Mouse (Mus musculus) MEL-GATA-1-ER (cell line): ENCODE measurements at regions not wholly inside any gene's neighbourhood (a gene's known extent, or its start where the extent isn't known, plus 50 kb on each side); places are given as distances from the start of the nearest gene placed in this dataset.

Experiments used
- DNase-seq: peaks from one replicate; pipeline ENCODE4 v3.0.0-alpha.2; 2012; ENCODE audit warnings: low read depth; ENCODE audit errors: extremely low read depth

DNA sequence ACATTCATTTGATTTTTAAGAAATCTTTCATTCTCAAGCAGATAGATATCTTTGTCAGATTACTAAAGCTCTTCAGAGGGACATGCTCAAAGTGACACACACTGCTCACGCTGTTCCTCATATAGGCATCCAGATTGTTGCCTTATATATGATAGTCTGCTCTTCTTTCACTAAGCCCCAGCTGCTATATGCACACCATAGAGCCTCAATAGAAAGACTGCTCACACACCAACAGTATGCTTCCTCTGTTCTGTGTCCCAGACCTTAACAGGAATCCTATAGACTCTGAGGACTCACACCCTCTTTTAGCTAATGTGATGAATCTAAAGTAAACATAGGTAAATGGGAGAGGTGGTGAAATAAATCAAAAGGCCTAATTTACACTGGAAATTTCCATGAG lies 561.8 kb downstream of the Smarca1 start:
- no peak for DNase-seq

DNA sequence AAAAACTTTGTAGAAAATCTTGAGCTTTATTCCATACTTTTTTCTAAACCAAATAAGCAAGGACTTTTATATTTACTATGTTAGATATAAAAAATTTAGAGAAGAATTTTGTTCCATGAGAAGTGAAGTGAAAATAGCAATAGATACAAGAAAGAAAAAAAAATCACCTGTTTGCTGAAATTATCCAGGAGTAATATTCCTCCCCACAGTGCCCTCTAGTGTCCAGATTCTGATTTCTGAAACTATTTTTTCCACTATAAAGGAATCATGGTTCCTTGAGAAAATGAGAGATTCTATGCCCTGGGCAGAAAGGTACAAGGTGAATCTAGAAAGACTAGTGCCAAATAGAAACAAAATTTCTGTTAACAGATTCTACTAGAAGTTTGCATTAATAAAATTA lies 564.0 kb downstream of the Smarca1 start:
- no peak for DNase-seq

DNA sequence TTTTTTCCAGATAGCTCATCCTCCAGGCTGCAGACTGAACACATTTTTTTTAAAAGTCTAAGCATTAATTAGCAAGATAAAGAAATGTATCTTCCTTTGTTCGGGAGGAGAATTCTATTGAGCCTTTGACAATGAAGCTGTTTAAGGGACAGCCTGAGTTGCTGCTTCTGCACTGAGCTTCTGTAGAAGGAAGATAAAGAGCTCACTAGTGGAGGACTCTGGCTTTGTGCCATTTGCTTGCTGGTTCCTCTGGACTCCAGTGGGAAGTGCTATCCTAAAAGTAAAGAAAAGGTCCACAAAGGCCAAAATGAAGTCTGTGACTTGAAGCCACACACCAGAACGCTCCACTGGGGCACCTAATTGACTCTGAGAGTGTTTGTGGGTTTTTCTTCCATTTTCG lies 577.0 kb downstream of the Smarca1 start:
- DNase-seq: peak; percentile 50

DNA sequence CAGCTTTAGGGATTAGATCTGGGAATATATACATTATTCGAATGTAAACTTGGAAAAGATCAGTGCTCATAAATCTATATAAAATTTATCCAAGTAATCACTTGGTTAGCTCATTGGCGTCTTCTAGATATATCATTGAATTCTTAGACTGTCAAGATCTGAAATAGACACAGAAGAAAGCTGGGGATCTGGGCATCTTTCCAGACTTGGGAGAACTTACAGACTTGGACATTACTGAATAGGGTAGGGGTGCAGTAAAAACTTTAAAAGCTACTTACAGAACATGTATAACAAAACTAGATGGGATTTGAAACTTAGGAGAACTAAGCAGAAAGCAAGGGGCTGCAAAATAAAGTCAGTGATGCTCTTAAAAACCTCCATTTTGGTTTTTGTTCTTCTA lies 585.6 kb downstream of the Smarca1 start:
- DNase-seq: no peak

DNA sequence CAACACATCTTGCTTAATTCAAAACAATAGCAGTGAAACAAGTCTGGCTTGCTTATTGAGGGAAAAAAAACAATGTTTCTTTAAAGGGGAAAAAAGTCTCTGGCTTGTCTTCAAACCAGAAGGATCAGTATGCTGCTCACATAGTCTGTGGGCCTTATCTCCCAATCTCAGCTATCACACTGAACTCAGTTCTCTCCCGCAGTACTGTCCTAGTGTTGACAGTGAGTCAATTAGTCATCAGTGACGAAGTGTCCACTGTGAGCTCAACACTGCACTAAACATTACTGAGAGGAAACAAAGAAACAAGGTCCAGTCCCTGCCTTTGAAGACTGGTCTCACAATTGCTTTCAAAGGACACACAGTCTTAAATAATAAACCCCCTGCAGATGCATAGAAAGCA lies 589.2 kb downstream of the Smarca1 start:
- no peak for DNase-seq

DNA sequence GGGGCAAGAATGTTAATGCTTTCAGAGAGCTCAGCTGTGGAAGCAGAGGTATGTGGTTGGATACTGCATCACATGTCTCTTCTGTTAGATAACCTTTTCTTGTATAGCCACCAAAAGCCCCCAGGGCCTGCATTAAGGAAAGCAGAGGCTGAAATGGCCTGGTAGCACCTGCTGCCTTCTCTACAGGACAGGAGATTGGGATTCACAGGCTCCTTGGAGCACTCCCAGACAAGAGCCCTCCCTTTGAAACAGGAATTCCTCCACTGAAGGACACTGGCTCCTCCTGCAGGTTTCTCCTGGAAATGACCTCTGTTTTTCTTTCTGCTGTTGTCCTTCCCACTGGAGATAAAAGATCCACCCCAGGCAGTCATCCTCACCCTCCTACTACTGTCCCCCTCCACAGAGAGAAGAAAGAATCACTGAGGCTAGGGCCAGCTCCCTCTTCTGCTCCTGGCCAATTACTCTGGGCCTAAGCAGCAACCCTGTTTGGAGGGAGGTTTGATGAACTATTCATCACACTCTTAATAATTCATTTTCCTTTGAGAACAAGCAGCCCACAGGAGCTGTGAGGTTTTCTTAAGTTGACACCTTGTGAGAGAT lies 600.1 kb downstream of the Smarca1 start:
- no peak for DNase-seq
